Mouse (Mus musculus) midbrain, embryonic 14.5 days (tissue): ENCODE measurements around the gene Nudt2. TPM values are rescaled to one million over a fixed set of nuclear protein-coding genes. Genes with fewer than 3 reads are reported as not detected.

ENCODE experiments used
- ATAC-seq: fragments of 200-750 bp; cut with Nextera tagmentation; 2 replicates; pipeline ENCODE4 v1.8.0; 2017; ENCODE audit warnings: moderate number of reproducible peaks, moderate library complexity; ENCODE audit not compliant: low FRiP score, low TSS enrichment
- DNase-seq: peaks from one replicate; pipeline ENCODE4 v3.0.0-alpha.2; 2015
- H3K27ac ChIP-seq: fragments of 300-500 bp; sonication (generic); replicated peaks from 2 replicates; pipeline ENCODE4 v1.5.1; 2014; ENCODE audit warnings: mild to moderate bottlenecking, low read depth, low read length, moderate library complexity
- H3K27me3 ChIP-seq: fragments of 300-500 bp; sonication (generic); 2 replicates; pipeline ENCODE4 v1.6.1; 2014; ENCODE audit warnings: low read length, control low read depth, mixed read lengths; ENCODE audit not compliant: control insufficient read depth, insufficient read depth
- H3K36me3 ChIP-seq: fragments of 300-500 bp; sonication (generic); 2 replicates; pipeline ENCODE4 v1.6.1; 2014; ENCODE audit warnings: low read length, control low read depth; ENCODE audit not compliant: control insufficient read depth, insufficient read depth
- H3K4me1 ChIP-seq: fragments of 300-500 bp; sonication (generic); 2 replicates; pipeline ENCODE4 v1.6.1; 2014; ENCODE audit warnings: mild to moderate bottlenecking, antibody characterized with exemption, low read length, control low read depth; ENCODE audit not compliant: control insufficient read depth, insufficient read depth
- H3K4me2 ChIP-seq: fragments of 300-500 bp; sonication (generic); 2 replicates; pipeline ENCODE4 v1.6.1; 2014; ENCODE audit warnings: mild to moderate bottlenecking, low read length, moderate library complexity
- H3K4me3 ChIP-seq: fragments of 300-500 bp; sonication (generic); replicated peaks from 2 replicates; pipeline ENCODE4 v1.5.1; 2014; ENCODE audit warnings: low read depth, low read length
- H3K9ac ChIP-seq: fragments of 300-500 bp; sonication (generic); replicated peaks from 2 replicates; pipeline ENCODE4 v1.6.1; 2014; ENCODE audit warnings: mild to moderate bottlenecking, low read length, moderate library complexity
- H3K9me3 ChIP-seq: fragments of 300-500 bp; sonication (generic); 2 replicates; pipeline ENCODE4 v1.6.1; 2016; ENCODE audit warnings: low read length, control low read depth, mixed read lengths; ENCODE audit not compliant: control insufficient read depth
- WGBS: fragments of 180-500 bp; shearing (Covaris S2); extraction: QIAGEN DNeasy Blood & Tissue Kit; methylation state at CpG from one replicate; pipeline ENCODE4 v1.1.7; 2014; 5-methylcytosine and 5-hydroxymethylcytosine counted together
- polyA plus RNA-seq: library from polyadenylated mRNA; unstranded; fragments of >200 nt; fragmentation: Nextera tagmentation; extraction: Ambion mirVana; gene quantifications from 2 replicates; pipeline ENCODE4 v1.2.1, GENCODE M21; 2014

Nudt2 gene
- polyA plus RNA-seq, 1 experiment from 2014 or later, result 68.4 TPM

GRCm38 (mm10) chr4:41480254-41480653 is 15.3 kb downstream of the Nudt2 start:
- no peak overlapping the region for H3K4me3 ChIP-seq
- 86% methylated on average over 8 of the region's 8 CpGs for WGBS
- H3K9me3 ChIP-seq, result no peaks in the 10 kb centered on the region
- DNase-seq (no peak), ATAC-seq (no peak)
- H3K4me2 ChIP-seq, result no peak overlapping the region
- H3K27ac ChIP-seq, result no peak overlapping the region
- H3K4me1 ChIP-seq, result no peaks in the 10 kb centered on the region
- H3K36me3 ChIP-seq, result peaks cover 18% of the 10 kb centered on the region
- H3K27me3 ChIP-seq, result no peaks in the 10 kb centered on the region
- no peak overlapping the region for H3K9ac ChIP-seq

DNA sequence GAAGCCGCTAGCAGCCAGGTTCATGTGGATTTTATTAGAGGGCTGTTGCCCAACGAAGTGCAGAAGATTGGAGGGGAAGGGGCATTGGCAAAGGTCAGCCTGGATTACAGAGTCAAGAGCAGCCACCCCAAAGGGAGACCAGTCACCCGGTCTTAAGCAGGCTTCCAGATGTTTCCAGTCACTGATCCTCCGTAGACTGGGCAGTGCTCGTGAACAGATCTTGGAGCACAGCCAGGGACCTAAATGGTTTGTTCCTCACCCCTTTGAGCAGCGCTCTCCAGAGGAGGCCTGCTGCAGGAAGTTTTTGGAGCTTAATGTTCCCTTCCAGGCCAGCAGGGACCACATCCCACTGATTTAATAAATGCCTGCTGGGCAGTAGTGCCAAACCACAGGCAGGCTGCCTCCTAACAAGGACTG is 16.7 kb downstream of the Nudt2 start:
- Histone ChIP-seq H3K9me3 (no peaks in the 10 kb centered on the region), H3K4me1 (no peaks in the 10 kb centered on the region), H3K27ac (no peak overlapping the region), H3K27me3 (no peaks in the 10 kb centered on the region), H3K4me2 (no peak overlapping the region), H3K36me3 (peaks cover 18% of the 10 kb centered on the region), H3K9ac (no peak overlapping the region), H3K4me3 (no peak overlapping the region)
- WGBS, result 62% methylated on average over 6 of the region's 6 CpGs
- no peak for ATAC-seq
- no peak for DNase-seq

DNA sequence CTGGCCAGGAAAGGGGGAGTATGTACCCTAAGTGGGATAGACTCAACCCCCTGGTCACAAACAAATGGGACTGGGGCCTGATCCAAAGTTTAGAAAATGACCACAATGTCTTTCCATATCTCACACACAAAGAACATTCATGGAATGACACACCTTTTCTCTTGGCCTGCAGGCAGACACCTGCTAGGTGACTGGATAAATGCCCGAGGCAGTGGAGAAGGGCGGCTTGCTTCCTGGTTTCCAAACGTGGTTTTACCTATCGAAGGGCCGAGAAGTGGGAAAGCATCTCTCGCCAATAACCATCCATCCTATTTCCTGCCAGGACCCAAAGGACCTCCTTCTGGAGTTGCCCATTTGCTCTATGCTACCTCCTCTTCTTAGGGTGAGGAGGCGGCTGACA is 28.0 kb downstream of the Nudt2 start:
- H3K36me3 ChIP-seq, result no peaks in the 10 kb centered on the region
- H3K4me1 ChIP-seq, result peaks cover 8% of the 10 kb centered on the region
- no peak overlapping the region for H3K9ac ChIP-seq
- ATAC-seq (no peak), DNase-seq (no peak)
- no peaks in the 10 kb centered on the region for H3K9me3 ChIP-seq
- H3K4me2 ChIP-seq, result no peak overlapping the region
- H3K27ac ChIP-seq, result no peak overlapping the region
- peaks cover 16% of the 10 kb centered on the region for H3K27me3 ChIP-seq
- 83% methylated on average over 7 of the region's 7 CpGs for WGBS
- H3K4me3 ChIP-seq, result no peak overlapping the region

GRCm38 (mm10) chr4:41493464-41494116 is 28.6 kb downstream of the Nudt2 start:
- H3K27me3 ChIP-seq, result peaks cover 23% of the 10 kb centered on the region
- no peak for ATAC-seq
- peaks cover 15% of the 10 kb centered on the region for H3K4me1 ChIP-seq
- no peak overlapping the region for H3K27ac ChIP-seq
- 84% methylated on average over 3 of the region's 3 CpGs for WGBS
- H3K4me2 ChIP-seq, result no peak overlapping the region
- no peaks in the 10 kb centered on the region for H3K36me3 ChIP-seq
- DNase-seq, result no peak
- H3K9ac ChIP-seq, result no peak overlapping the region
- H3K9me3 ChIP-seq, result no peaks in the 10 kb centered on the region
- H3K4me3 ChIP-seq, result no peak overlapping the region

DNA sequence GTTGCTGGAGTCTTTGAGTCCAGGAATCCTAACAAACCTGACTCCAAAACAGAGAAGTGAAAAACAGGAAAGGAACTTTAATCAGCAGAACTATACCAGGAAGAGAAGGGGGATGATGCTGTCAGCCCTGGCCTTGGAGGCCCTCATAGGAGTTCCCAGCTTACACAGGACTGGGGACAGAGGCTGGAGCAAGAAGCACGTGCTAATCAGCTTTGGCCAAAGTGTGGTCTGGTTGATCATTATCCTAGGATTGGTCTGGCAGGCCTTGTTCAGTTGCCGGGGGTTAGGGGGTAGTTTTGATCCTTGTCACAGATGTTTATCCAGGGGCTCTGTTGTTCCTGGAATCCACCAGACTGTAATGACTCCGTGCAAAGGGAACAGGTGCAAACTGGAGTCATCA is 29.4 kb downstream of the Nudt2 start:
- ATAC-seq (no peak), DNase-seq (no peak)
- WGBS, result 56% methylated on average over 3 of the region's 3 CpGs
- Histone ChIP-seq H3K9ac (no peak overlapping the region), H3K4me3 (no peak overlapping the region), H3K36me3 (no peaks in the 10 kb centered on the region), H3K27me3 (peaks cover 30% of the 10 kb centered on the region), H3K4me2 (no peak overlapping the region), H3K9me3 (no peaks in the 10 kb centered on the region), H3K27ac (no peak overlapping the region), H3K4me1 (peaks cover 16% of the 10 kb centered on the region)

GRCm38 (mm10) chr4:41495076-41495475 is 30.1 kb downstream of the Nudt2 start:
- Histone ChIP-seq H3K36me3 (no peaks in the 10 kb centered on the region), H3K9ac (no peak overlapping the region), H3K4me2 (no peak overlapping the region), H3K4me1 (peaks cover 16% of the 10 kb centered on the region), H3K27me3 (peaks cover 37% of the 10 kb centered on the region), H3K9me3 (no peaks in the 10 kb centered on the region), H3K27ac (no peak overlapping the region), H3K4me3 (no peak overlapping the region)
- 88% methylated on average over 4 of the region's 4 CpGs for WGBS
- no peak for DNase-seq
- no peak for ATAC-seq

DNA sequence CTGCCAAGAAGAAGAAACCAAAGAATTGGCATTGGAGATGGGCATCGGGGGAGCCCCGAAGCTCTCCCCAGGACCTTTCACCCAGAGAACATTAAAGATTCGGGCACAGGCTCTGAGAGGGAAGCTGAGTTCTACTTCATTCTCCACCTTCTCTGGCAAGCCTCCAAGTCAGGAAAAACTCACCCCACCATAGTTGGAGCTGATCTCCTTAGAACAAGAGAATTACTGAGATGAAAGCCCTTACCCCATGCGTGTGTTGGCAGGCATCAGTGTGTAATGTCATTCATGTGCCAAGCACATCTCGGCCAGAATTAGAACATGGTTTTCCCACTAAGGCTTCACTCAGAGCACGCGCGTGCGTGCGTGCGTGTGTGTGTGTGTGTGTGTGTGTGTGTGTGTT is 30.9 kb downstream of the Nudt2 start:
- 73% methylated on average over 11 of the region's 11 CpGs for WGBS
- Histone ChIP-seq H3K27ac (no peak overlapping the region), H3K36me3 (no peaks in the 10 kb centered on the region), H3K27me3 (peaks cover 44% of the 10 kb centered on the region), H3K4me3 (no peak overlapping the region), H3K4me1 (peaks cover 18% of the 10 kb centered on the region), H3K4me2 (no peak overlapping the region), H3K9ac (no peak overlapping the region), H3K9me3 (no peaks in the 10 kb centered on the region)
- DNase-seq (peak; percentile 66), ATAC-seq (no peak)

DNA sequence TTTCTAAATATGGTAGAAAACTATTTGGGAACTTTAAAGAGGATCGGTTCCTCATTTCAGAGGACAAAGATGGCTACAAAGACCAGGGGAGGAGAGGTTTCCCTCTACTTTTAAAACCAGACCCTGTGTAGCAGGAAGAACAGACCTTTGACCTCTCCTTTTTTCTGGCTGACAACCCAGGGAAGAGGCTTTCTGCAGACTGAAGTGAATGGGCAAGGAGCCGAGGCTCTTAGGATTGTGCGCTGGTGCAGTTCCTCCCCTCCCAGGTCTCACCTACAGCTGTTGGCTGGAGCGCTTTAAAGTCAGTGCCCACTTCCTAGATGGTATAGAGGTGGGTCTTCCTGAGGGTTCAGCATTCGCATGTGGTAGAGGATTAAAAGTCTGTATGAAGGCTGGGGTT is 32.1 kb downstream of the Nudt2 start:
- no peak for DNase-seq
- 43% methylated on average over 5 of the region's 5 CpGs for WGBS
- no peaks in the 10 kb centered on the region for H3K9me3 ChIP-seq
- no peak for ATAC-seq
- H3K36me3 ChIP-seq, result no peaks in the 10 kb centered on the region
- H3K27me3 ChIP-seq, result peaks cover 53% of the 10 kb centered on the region
- no peak overlapping the region for H3K27ac ChIP-seq
- H3K4me2 ChIP-seq, result peak overlapping the region; percentile 56
- peaks cover 24% of the 10 kb centered on the region for H3K4me1 ChIP-seq
- no peak overlapping the region for H3K9ac ChIP-seq
- peak overlapping the region; percentile 32; the same call in 1 of the 2 replicates for H3K4me3 ChIP-seq

GRCm38 (mm10) chr4:41497579-41497978 is 32.6 kb downstream of the Nudt2 start:
- no peaks in the 10 kb centered on the region for H3K36me3 ChIP-seq
- 8% methylated on average over 34 of the region's 34 CpGs for WGBS
- peak overlapping the region; percentile 32 for H3K4me3 ChIP-seq
- no peak overlapping the region for H3K27ac ChIP-seq
- peaks cover 29% of the 10 kb centered on the region for H3K4me1 ChIP-seq
- H3K4me2 ChIP-seq, result peak overlapping the region; percentile 56
- DNase-seq (peak; percentile 80), ATAC-seq (no peak)
- no peaks in the 10 kb centered on the region for H3K9me3 ChIP-seq
- H3K27me3 ChIP-seq, result peaks cover 53% of the 10 kb centered on the region
- peak overlapping the region; percentile 31; the same call in 1 of the 2 replicates for H3K9ac ChIP-seq
